Mouse (Mus musculus) frontal cortex, postnatal 36 days (tissue): Measurements from ENCODE around the gene Il4i1.

Experiments
- DNase-seq, 2 experiments: peaks; one replicate each; pipeline ENCODE4 v3.0.0; 2022; ENCODE audit warnings: low spot score in 2 of 2

Gene Il4i1

DNA sequence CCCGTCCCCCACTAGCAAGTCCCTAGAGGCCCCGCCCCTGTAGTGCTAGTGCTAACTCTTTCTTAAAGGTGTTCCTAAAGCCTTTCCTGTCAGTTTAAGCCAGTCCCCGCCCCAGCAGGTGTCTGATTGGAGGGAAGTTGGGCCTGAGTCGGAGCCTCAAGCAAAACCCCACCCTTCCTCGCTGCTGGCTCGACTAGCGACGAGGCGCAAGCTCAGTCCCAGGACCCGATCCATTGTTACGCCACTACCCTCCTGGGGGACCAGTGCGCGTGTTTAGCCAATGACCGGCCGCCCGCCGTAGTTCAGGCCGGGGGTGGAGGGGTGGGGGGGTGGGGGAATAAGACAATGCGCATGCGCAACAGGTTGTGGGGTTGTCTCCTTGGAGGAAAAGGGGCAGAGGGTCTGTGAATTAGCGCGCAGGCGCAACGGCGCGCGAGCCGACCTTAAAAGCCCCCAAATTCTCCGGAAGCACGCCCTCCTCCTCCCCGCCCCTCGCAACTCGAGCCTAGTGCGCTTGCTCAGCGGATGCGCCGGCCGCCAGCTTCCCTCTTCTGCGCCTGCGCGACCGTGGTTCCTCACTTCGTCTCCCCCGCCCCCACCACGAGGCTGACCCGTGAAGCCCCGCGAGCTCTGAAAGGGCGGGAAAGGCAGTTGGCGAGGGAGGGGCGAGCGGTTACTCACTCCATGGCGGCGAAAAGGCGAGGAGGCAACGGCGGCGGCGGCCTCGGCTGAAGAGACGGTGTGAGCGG is at the start of gene Il4i1, which contains the start of gene Nup62:
TSS of gene Il4i1 (plus strand) at position 667 of the 749 bp plus-strand sequence.
TSS of gene Nup62 (plus strand) at position 368 of the 749 bp plus-strand sequence.
- DNase-seq = peak; percentile 98 to 99

DNA sequence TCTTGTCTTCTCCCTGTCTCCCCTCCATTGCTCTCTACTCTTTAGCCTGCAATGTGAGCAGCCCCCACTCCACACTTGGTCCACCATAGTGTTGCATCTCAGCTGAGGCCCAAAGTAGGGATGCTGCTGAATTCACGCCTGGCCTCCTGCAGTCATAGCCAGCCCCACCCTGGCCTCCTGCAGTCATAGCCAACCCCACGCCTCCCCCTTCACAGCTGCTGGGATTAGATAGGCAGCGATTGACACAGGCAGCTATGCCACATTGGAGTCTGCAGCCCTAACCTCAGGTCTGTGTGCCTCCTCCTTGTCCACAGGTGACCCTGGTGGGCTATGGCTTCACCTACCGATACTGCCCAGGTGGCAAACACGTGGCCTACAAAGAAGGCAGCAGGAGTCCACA is 48.1 kb upstream of the Il4i1 start:
- DNase-seq = no peak

DNA sequence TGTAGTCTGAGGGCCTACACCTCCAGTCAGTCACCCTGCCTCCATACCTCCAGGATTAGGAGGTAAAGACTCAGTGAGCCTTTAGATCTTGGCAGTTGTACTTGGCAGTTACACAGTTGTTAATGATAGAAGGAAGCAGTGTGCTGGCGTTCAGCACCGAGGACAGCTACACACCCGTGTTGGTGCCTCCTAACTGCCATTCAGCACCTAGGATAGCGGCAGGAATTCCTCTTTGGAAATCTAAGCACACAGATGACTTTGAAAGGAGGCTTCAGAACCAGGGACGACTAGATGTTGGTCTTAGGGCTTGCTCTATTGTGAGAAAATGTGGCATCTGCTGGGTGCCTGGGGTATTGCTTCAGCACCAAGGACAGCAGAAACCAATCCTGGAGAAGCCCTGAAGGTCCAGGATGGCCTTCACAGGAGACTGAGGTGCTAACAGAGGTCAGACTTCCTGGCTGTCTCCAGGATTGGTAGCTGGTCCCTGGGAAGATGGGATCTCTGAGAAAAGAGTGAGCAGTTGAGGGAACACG is 46.1 kb upstream of the Il4i1 start:
- peak in 1 of 2 experiments; percentile 31 for DNase-seq

DNA sequence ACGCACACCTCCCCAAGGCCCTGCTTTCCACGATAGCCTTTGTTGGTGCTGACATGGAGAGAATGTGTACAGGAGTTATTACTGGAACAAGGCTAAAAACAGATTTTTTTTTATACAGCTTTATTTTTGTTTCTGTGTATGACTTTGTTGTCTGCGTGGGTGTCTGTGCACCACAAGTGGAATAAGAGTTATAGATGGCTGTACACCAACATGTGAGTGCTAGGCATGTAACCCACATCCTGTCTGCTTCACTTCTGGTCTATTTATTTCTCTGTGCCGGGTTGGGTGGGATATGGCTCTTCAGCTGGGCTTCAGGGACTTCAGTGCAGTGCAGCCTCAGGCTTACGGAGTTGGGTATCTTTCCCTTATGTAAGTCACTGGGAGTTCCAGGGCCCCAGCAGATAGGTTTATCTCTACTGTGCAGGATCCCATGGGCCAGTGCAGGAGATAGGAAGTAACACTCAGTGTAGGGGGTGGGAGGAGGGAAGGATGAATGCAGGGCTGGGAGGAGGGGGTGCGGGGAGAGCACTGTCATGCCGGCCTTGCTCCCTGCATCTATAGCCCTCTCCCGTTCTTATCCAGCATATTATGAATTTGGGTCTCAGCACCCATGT is 43.5 kb upstream of the Il4i1 start:
- DNase-seq = peak in 1 of 2 experiments; percentile 9

DNA sequence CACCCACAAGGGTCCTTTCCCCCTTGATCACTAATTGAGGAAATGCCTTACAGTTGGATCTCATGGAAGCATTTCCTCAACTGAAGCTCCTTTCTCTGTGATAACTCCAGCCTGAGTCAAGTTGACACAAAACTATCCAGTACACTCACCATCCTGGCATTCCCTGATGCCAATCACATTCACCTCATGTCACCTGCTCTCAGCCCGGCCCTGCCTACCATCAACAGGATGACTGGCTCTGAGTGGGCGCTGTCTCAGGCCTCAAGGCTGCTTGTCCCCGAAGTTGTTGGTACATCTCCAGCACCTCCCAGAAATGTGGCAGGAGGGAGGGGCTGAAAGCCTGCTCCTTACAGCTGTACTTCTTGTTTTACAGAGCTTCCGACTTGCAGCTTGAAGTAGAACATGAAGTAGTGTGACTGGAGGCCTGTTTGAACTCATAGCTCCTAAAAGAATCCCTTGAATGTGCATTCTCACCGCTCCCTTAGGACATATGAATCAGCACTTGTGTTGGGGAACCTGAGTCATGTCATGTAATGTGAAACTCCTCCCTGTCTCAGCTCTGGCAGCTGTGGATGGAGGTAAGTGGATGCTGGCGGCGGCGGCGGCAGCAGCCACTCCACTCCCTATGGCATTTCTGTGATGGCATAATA is 39.2 kb upstream of the Il4i1 start:
- no peak for DNase-seq

DNA sequence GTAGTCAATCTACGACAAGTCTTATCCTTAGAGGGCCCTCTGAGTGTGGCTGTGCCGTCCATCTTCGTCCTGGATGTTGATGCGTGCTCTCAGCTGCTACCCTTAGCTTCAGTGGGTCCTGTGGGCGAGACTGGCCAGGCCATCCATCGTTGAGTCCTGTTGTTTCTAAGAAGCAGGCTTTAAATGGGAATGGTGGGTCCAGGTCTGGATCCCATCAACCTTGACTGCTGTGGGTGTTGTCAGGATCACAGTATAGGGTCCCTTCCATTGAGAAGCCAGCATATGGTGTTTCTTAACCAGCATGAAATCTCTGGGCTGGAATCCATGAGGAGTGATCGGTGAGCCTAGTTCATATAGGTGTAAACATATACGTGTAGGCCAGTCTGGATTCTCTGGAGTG is 36.1 kb upstream of the Il4i1 start:
- no peak for DNase-seq

DNA sequence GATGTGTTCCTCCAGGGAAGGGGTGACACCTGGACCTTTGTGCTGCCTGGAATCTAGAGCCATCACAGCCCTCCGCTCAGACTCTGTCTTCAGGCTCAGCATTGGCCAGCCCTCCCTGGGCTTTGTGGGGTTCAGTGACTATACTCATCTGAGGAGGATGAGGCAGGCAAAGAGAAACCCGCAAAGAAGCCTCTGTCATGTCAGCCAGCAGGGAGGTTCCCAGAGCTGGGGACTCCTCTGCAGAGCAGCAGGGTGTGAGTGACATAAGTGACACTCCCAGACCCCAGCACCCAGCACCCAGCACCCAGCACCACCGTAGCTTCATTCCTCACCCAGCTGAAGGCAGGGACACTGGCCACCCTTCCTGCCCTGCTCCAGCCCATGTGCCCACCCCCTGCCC is 26.7 kb upstream of the Il4i1 start:
- DNase-seq = no peak

DNA sequence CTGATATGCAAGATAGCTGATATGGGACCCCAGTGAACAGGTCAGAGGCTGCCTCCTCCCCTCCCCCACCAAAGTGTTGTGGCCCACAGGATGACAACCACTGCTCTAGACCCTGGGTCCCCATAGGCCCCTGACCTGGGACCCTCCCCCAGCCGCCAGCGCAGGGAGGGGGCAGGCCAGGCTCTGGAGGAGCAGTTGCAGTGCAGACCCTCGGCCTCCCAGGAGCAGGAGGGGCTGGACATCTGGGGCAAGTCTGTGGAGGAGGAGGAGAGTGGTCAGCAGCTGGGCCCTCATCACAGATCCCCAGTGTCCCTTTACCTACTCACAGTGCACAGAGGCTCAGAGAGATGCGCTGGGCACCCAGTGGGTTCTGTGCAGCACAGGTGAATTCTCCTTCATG is 26.1 kb upstream of the Il4i1 start:
- no peak for DNase-seq

DNA sequence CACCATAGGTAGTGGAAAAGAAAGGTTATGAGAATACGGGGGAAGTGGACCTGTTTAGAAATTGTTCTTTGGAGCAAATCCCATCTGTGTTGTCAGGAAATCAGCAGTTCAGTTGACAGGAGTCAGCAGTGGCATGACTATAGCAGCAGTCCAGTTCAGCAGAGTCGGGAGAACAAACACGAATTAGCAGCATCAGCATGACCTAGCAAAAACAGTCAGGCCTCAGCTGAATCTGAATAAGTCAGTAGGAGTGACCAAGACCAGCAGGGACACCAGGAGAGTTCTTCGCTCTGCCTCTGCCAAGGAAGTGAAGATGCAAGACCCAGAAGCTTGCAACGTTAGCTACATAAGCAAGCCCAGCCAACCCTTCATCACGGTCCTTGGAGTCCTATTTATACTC is 23.4 kb upstream of the Il4i1 start:
- DNase-seq = no peak

DNA sequence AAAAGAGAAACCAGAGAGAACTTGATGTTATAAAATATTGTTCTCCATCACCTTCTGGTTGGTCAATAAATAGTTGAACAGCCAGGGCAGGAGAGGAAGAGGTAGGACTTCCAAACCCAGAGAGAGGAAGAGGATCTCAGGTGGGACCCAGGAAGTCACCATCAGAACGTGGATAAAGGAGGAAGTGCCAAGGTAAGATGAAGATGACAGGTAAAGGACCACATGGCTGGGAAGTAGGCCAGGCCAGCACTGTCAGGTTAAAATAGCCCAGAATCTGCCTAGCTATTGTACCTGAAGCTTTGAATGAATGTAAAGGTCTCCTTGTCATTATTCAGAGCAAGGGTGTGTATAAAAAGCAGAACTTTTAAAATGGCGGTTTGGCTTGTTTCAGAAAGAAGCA is 7.3 kb upstream of the Il4i1 start:
- no peak for DNase-seq

DNA sequence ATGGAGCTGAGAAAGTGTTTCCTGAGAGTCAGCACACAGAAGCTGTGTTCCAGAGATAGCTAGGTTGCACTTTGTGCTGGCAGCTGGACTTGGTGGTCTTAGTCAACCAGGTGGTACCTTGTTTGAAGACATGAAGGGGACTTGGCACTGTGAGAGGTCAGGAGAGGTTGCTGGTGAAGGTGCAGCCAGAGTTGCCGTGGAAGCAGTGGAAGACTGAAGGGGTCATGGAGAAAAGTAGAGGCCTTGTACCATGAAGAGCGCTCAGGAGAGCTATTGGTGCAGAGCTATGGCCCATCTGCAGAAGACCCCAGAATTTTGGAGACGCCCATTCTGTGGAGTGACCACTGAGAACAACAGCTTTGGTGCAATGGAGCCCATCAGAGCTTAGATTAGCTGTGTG is 6.7 kb upstream of the Il4i1 start:
- DNase-seq = no peak

DNA sequence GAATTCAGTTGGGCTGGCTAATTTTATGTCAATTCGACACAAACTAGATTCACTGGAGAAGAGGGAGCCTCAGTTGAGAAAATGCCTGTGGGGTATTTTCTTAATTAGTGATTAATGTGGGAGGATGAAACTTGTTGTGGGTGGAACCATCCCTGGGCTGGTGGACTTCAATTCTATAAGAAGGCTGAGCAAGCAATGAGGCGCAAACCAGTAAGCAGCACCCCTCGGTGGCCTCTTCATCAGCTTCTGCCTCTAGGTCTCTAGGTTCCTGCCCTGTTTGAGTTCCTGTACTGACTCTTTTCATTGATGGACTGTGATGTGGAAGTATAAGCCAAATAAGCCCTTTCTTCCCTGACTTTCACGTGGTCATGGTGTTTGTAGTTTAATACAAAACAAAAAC is 5.8 kb upstream of the Il4i1 start:
- no peak for DNase-seq

DNA sequence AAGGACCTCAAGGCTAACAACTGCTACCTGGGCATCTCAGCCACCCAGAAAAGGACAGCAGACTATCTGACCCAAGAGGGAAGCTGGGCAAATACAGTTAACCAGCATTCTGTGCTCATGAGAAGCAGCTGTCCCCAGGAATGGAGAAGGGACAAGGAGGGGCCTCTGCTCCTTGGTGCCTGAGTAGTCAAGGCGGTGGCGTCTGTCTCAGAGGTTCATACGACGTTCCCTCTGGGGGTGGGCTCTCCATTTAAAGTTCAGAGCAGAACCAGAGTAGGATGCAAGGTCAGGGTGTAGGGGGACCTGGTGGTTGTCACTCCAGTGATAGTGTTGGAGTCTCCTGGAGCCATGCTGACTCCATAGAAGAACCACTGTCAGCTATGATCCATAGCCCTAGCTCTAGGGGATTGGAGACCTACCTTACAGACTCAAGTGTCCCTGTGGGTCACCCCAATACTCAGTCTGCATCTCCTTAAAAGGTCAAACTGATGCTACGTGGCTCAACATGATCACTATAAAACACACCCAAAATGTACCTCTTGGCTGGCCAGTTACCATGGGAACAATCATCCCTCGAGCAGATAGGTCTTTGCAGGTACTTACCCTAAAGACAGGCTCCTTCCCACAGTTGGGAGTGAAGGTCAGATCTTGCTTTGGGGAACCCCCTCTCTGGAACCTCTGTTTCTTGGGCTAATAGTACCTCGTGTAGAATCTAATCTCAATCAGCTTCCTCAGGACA is 5.2 kb upstream of the Il4i1 start:
- DNase-seq = no peak

DNA sequence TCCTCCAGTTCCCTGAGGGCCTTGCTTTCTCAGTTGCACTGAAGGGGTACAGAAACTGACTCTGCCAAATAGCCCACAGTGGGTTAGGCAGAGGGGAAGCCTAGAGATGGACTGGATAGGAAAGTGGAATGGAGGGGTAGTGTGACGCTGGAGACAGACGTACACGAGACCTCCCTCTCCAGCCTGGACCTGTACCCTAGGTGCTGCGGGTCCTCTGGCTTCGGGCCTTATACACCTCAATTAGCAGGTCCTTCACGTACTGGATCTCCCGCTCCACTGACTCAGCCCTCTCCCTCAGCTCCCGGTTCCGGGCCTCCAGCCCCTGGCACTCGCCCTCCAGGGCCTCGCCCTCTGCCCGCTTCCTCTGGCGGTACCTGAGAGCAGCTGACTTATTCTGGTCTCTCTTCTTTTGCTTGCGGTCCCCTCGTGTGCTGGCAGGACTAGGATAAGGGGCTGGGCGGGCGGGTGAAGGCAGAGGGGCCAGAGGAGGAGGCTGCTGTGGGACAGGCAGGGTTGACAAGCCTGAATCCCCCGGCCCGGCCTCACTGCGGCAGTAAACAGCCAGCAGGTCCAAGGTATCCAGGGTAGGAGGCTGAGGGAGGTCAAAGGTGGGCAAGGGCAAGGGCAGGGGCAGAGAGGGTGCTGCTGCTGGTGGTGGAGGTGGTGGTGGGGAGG is 3.4 kb upstream of the Il4i1 start:
- no peak for DNase-seq

DNA sequence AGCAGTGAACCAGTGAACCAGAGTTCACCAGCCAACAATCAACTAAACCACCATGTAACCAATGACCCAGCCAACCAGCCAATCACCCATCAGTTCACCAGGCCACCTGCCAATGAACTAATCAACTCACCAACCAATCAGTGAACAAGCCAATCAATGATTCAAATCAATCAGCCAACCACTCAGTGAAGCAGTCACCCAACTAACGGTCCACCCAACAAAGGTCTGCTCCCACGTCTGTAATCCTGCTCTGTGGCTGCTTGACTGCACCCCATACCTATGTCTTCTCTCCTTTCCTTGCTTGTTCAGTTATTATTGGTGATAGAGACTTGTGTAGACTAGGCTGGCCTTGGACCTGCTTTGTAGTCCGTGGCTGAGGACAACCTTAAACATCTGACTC is 2.2 kb upstream of the Il4i1 start:
- no peak for DNase-seq

DNA sequence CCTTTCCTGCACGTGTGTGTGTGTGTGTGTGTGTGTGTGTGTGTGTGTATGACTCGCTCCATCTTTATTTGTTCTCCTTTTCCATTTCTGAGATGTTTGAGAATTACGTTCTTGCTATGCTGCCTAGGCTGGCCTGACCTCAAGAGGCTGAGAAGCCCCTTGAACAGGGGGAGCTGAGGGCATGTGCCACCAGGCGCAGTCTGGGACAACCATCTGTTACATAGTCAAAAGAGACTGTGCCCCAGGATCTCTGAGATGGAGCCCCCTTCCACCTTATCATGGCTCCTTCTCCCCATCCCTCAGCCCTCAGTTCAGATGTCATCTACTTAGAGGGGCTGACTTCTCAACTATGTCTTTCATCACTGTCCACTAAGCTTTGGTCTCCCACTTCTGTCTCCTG is 1.8 kb upstream of the Il4i1 start:
- no peak for DNase-seq

DNA sequence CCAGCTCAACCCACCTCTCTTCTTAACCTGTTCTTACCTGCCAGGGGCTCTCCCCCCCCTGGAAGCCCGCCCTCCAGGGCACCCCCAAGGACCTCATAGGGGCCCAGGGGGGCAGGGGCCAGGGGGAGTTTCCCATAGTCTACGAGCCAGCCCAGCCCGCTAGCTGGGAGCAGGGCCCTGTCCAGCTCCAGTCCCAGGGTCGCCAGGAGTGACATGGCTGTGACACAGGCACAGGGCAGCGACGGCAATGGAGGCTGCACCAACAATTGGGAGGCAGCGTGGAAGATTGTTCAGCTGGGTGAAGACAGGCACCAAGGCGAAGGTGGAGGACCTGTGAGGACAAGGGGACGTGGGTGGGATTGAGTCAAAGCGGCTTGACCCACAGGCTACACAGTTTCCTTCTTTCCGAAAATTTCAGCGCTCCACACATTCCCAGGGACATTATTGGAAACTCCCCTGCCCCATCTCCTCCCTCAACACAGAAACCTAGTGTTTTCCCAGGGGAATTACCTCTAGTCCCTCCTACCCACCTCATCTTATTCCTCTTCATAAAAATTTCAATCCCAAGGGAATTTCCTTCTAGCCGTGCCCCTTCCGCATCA is 1.1 kb upstream of the Il4i1 start:
- DNase-seq = no peak

DNA sequence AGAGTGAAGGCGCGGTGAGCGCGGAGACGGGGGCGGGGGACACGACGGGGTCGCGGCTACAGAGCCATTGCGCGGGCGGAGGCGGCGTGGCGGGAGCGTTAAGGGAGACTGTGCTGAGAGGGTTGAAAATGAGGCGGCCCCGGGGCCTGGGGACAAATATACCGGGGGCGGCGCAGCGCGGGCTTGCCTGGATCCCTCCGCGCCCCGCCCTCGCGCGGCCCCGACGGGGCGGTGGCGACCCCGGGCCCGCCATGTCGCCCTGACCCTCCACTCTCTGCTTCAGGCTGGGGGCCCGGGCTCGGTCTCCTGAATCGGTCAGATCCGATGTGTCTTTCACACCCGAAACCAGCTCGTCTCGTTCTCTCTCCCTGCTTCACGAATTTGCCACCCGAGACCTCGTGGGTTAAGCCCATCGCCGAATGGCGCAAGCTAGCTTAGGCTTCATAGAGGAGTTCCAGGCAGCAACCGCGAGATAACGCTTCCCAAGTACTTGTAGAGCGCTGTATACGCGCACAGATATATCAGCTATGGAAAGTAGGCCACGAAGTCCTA is 359 bp downstream of the Il4i1 start, which contains the start of gene Atf5:
TSS of gene Atf5 (minus strand) at position 189 of the 552 bp plus-strand sequence.
- DNase-seq = peak; percentile 50 to 57

DNA sequence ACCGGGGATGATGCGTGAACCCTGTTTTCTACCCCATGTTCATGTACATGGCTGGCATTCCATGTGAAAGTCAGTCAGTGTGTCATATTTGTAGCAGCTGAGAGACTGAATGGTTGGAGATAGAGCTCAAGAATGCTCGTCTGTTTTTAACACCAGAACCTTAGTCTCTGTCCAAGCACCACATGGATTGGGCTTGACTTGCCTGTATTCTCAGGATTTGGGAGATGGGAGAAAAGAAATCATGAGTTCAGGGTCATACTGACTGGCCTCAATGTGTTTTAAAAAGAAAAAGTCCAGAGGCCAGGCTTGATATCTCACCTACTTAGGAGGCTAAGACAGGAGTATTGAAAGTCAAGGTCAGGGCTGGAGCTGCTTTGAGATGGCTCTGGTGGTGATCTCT is 1.3 kb downstream of the Il4i1 start:
- peak in 1 of 2 experiments; percentile 1 for DNase-seq

DNA sequence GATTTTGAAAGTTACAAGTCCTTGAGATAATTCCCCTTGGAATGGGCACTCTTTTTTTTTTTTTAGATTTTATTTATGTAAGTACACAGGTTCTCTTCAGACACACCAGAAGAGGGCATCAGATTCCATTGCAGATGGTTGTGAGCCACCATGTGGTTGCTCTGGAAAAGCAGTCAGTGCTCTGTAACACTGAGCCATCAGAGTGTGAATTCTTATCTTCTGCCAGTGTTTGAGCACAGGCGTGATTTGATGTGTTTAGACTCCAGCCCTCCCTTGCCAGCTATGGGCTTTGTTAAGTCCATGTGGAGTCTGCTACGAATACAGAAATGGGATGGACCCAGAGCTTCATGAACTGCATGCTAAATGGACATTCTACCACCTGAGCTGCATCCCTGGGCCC is 2.0 kb downstream of the Il4i1 start:
- DNase-seq = peak in 1 of 2 experiments; percentile 25
